Mouse (Mus musculus): ENCODE results near the gene Clec4b2. TPM values are rescaled to one million over a fixed set of nuclear protein-coding genes. Genes with fewer than 3 reads are reported as not detected.
A peak's percentile ranks its signal among the peaks of the same experiment; 100 is the strongest.

Clec4b2 gene
- polyA plus RNA-seq, 1 experiment from 2014 or later: not detected

DNA sequence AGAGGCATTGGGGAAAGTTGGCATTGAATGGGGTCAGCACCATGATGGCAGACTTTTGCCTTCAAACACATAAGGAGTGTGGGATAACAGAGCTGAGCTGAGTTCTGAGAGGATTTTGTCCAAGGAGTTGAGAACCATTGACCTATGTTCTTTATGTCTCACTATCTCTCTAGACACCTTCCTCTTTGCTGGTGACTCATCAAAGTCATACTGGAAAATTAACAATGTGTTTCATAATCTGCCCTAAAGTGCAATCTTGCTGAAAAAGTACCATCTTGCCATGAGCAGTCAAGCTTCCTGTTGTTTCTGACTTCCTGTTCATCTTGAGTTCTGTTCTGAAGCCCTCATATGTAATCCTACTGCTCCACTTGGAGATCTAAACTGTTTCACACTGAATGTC is 80.0 kb downstream of the Clec4b2 start:
- Histone ChIP-seq H3K27me3 (replicated peaks; ENCODE audit: control insufficient read depth, insufficient read depth, low read length) (no peaks in the 10 kb centered on the region), H3K36me3 (ENCODE audit: control insufficient read depth, insufficient read depth, low read length) (no peaks in the 10 kb centered on the region), H3K4me3 (ENCODE audit: low read depth, low read length) (no peak overlapping the region), H3K9me3 (ENCODE audit: control insufficient read depth, low read length) (no peaks in the 10 kb centered on the region), H3K27ac (ENCODE audit: low read depth, low read length) (no peak overlapping the region), H3K9ac (ENCODE audit: low read depth, low read length) (no peak overlapping the region), H3K4me1 (replicated peaks; ENCODE audit: control insufficient read depth, insufficient read depth, low read length) (no peaks in the 10 kb centered on the region), H3K4me2 (no peak overlapping the region)
- no peak for DNase-seq (ENCODE audit: low spot score)
- peak; percentile 29; the same call in 1 of the 2 replicates for ATAC-seq (replicated peaks; ENCODE audit: low FRiP score)

Other genes with a start within 250 kb of the Clec4b2 start
- gene Clec4a3, start 220.4 kb upstream of the Clec4b2 start, polyA plus RNA-seq (2014; fragmentation: Nextera tagmentation; extraction: Ambion mirVana): 1.9 and 2.6 TPM in 2 replicates
- 0.25 TPM in 1 of 2 replicates, not detected in the other for gene Clec4a4, start 182.5 kb upstream of the Clec4b2 start, polyA plus RNA-seq (2014; fragmentation: Nextera tagmentation; extraction: Ambion mirVana)
- not detected in 2 replicates for gene Clec4b1, start 122.9 kb upstream of the Clec4b2 start, polyA plus RNA-seq (2014; fragmentation: Nextera tagmentation; extraction: Ambion mirVana)
- 2.9 and 3.7 TPM in 2 replicates for gene Clec4a2, start 66.5 kb upstream of the Clec4b2 start, polyA plus RNA-seq (2014; fragmentation: Nextera tagmentation; extraction: Ambion mirVana)
- gene Clec4n, start 57.0 kb downstream of the Clec4b2 start, polyA plus RNA-seq (2014; fragmentation: Nextera tagmentation; extraction: Ambion mirVana): 2.6 and 3.1 TPM in 2 replicates
- 0.92 and 1.8 TPM in 2 replicates for gene Clec4d, start 89.2 kb downstream of the Clec4b2 start, polyA plus RNA-seq (2014; fragmentation: Nextera tagmentation; extraction: Ambion mirVana)
- 0.32 and 0.38 TPM in 2 replicates for gene Clec4e, start 117.0 kb downstream of the Clec4b2 start, polyA plus RNA-seq (2014; fragmentation: Nextera tagmentation; extraction: Ambion mirVana)
- gene Vmn2r19, start 135.4 kb downstream of the Clec4b2 start, polyA plus RNA-seq (2014; fragmentation: Nextera tagmentation; extraction: Ambion mirVana): not detected in 2 replicates
- not detected in 2 replicates for gene Vmn2r20, start 245.2 kb downstream of the Clec4b2 start, polyA plus RNA-seq (2014; fragmentation: Nextera tagmentation; extraction: Ambion mirVana)